Mouse (Mus musculus) c-Kit-positive CD71-negative TER-119-negative erythroid progenitor cells, embryonic 14.5 days (primary cell): ENCODE measurements around the gene Nos3.

ENCODE experiments used
- DNase-seq: peaks from one replicate; pipeline ENCODE4 v3.0.0-alpha.2; 2013; ENCODE audit warnings: low read depth

Gene Nos3

GRCm38 (mm10) chr5:24427285-24427633 lies 62.6 kb downstream of the Nos3 start:
- no peak for DNase-seq

DNA sequence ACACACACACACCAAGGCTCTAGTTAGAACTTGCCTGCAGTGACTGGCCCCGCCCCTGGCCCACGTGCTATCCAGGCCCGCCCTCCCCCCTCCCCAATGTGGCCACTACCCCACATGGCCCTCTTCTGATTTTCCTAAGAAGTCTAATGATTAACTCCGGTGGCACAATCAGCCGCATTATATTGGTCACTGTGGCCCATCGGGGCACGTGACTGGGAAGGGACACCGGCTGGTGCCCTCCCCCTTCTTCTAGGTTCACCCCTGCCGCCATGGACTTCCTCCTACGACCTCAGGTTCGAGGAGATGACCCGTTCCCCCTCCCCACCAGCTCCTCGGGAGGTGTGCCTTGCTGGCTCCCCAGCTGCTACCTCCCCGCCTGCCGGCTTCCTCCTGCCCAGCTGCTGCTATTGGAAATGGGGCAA lies 63.4 kb downstream of the Nos3 start:
- DNase-seq, result no peak

GRCm38 (mm10) chr5:24428596-24428995 lies 64.0 kb downstream of the Nos3 start:
- no peak for DNase-seq

- no peak for DNase-seq
Measured at GRCm38 (mm10) chr5:24433993-24434392, 69.4 kb downstream of the Nos3 start.
